ENCODE assay signal across 25 mouse cellular contexts in the genomic region with DNA sequence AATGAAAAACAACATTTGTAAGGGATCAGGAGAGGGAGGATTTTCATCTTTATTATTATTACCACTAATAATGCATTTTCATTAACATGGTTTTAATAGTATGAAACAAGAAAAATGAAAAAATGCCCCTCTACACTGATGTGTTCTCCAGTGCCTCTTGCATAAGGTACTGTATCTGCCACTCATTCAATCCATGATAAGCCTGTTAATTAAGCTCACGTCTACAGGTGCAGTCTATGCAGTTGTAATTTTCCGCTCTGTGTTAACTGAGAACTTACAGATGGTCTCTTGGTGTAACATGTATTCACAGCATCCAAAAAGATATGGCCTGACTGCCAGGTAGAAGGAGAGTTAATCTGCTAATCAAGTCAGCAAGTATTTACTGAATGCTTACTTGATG. TPM values are rescaled to one million over a fixed set of nuclear protein-coding genes. Genes with fewer than 3 reads are reported as not detected.
DNase-seq lines count a peak whose midpoint lies in the region; ATAC-seq and TF ChIP-seq lines count a peak whose summit lies in the region.
"Had no signal": no experiment of that assay in that cellular context is flagged by ENCODE, and none has a peak within 500 bp of the region (broad histone marks: within the 10 kb centered on the region; RNA-seq: fewer than 3 reads in every experiment).

No protein-coding gene starts in this region.

- no peaks in the 10 kb centered on the region for H3K27me3 ChIP-seq in hindbrain, embryonic 13.5 days
- no peaks in the 10 kb centered on the region for H3K27me3 ChIP-seq in hindbrain, embryonic 11.5 days (ENCODE audit: control insufficient read depth, insufficient read depth, low read length)
- H3K27me3 ChIP-seq in neural tube, embryonic 14.5 days (ENCODE audit: control insufficient read depth, insufficient read depth, low read length), result no peaks in the 10 kb centered on the region
- no peaks in the 10 kb centered on the region for H3K27me3 ChIP-seq in hindbrain, postnatal 0 days (ENCODE audit: insufficient read depth, low read length)
- H3K27me3 ChIP-seq: forebrain, embryonic 15.5 days; heart, embryonic 13.5 days had no signal

- no peak for DNase-seq in hindbrain, embryonic 11.5 days (ENCODE audit: low spot score)
- no peak for DNase-seq in neural tube, embryonic 10.5 days (ENCODE audit: extremely low spot score, low spot score)
- DNase-seq in hindbrain, postnatal 0 days (ENCODE audit: low spot score), result peak; percentile 17
- no peak for DNase-seq in lung, adult 18-20 months
- DNase-seq: adrenal gland, postnatal 25 days; cerebellum, adult 18-20 months; cerebellum, postnatal 10 days; heart, adult 2 months; heart, postnatal 10 days; kidney, adult 8-10 months; kidney, postnatal 10 days; lung, postnatal 36 days; thymus, adult 2 months; thymus, postnatal 36 days had no signal

- no peak overlapping the region for H3K4me2 ChIP-seq in hindbrain, embryonic 13.5 days
- no peak overlapping the region for H3K4me2 ChIP-seq in hindbrain, embryonic 11.5 days (replicated peaks; ENCODE audit: low read depth, low read length)
- H3K4me2 ChIP-seq in neural tube, embryonic 14.5 days (ENCODE audit: low read depth, low read length), result no peak overlapping the region
- H3K4me2 ChIP-seq in hindbrain, postnatal 0 days (ENCODE audit: low read depth, low read length), result no peak overlapping the region
- H3K4me2 ChIP-seq: forebrain, embryonic 15.5 days; heart, embryonic 13.5 days; limb, embryonic 13.5 days; liver, embryonic 11.5 days had no signal

- no peak overlapping the region for H3K9ac ChIP-seq in hindbrain, embryonic 13.5 days
- H3K9ac ChIP-seq in hindbrain, embryonic 11.5 days (ENCODE audit: low read depth, low read length), result no peak overlapping the region
- H3K9ac ChIP-seq in neural tube, embryonic 14.5 days (replicated peaks; ENCODE audit: low read depth, low read length), result no peak overlapping the region
- H3K9ac ChIP-seq in hindbrain, postnatal 0 days (replicated peaks; ENCODE audit: low read length), result no peak overlapping the region
- H3K9ac ChIP-seq: forebrain, embryonic 15.5 days; heart, embryonic 13.5 days; limb, embryonic 13.5 days had no signal

- peak overlapping the region; percentile 71 for H3K27ac ChIP-seq in hindbrain, embryonic 13.5 days
- no peak overlapping the region for H3K27ac ChIP-seq in hindbrain, embryonic 11.5 days (ENCODE audit: low read depth, low read length)
- H3K27ac ChIP-seq in neural tube, embryonic 14.5 days (ENCODE audit: low read depth, low read length), result no peak overlapping the region
- H3K27ac ChIP-seq in hindbrain, postnatal 0 days, result no peak overlapping the region
- H3K27ac ChIP-seq: heart, adult 2 months; heart, embryonic 13.5 days; limb, embryonic 13.5 days had no signal

- H3K36me3 ChIP-seq in hindbrain, embryonic 13.5 days, result no peaks in the 10 kb centered on the region
- H3K36me3 ChIP-seq in hindbrain, embryonic 11.5 days (ENCODE audit: control insufficient read depth, insufficient read depth, low read length), result no peaks in the 10 kb centered on the region
- no peaks in the 10 kb centered on the region for H3K36me3 ChIP-seq in neural tube, embryonic 14.5 days (ENCODE audit: control insufficient read depth, insufficient read depth, low read length)
- no peaks in the 10 kb centered on the region for H3K36me3 ChIP-seq in hindbrain, postnatal 0 days (ENCODE audit: insufficient read depth, low read length)
- H3K36me3 ChIP-seq: forebrain, embryonic 15.5 days; heart, embryonic 13.5 days; limb, embryonic 13.5 days had no signal

- H3K9me3 ChIP-seq in hindbrain, embryonic 13.5 days, result no peaks in the 10 kb centered on the region
- no peaks in the 10 kb centered on the region for H3K9me3 ChIP-seq in hindbrain, embryonic 11.5 days (ENCODE audit: control insufficient read depth, low read length)
- H3K9me3 ChIP-seq in neural tube, embryonic 14.5 days (ENCODE audit: control insufficient read depth, low read length), result no peaks in the 10 kb centered on the region
- no peaks in the 10 kb centered on the region for H3K9me3 ChIP-seq in hindbrain, postnatal 0 days (ENCODE audit: low read length)
- H3K9me3 ChIP-seq: forebrain, embryonic 15.5 days; heart, embryonic 13.5 days; limb, embryonic 13.5 days had no signal

- no peak overlapping the region for H3K4me3 ChIP-seq in hindbrain, embryonic 13.5 days
- no peak overlapping the region for H3K4me3 ChIP-seq in hindbrain, embryonic 11.5 days (ENCODE audit: low read depth, low read length)
- no peak overlapping the region for H3K4me3 ChIP-seq in neural tube, embryonic 14.5 days (ENCODE audit: low read depth, low read length)
- no peak overlapping the region for H3K4me3 ChIP-seq in hindbrain, postnatal 0 days (ENCODE audit: low read length)
- H3K4me3 ChIP-seq: forebrain, embryonic 15.5 days; heart, adult 2 months; heart, embryonic 13.5 days; limb, embryonic 13.5 days had no signal

- no peak for TF ChIP-seq CTCF in hindbrain, postnatal 0 days (IDR thresholded peaks at IDR 0.05; ENCODE audit: low read depth)

- H3K4me1 ChIP-seq in hindbrain, embryonic 13.5 days (replicated peaks), result peaks cover 10% of the 10 kb centered on the region
- no peaks in the 10 kb centered on the region for H3K4me1 ChIP-seq in hindbrain, embryonic 11.5 days (replicated peaks; ENCODE audit: control insufficient read depth, insufficient read depth, low read length)
- H3K4me1 ChIP-seq in neural tube, embryonic 14.5 days (ENCODE audit: control insufficient read depth, insufficient read depth, low read length), result 0 out of 2 replicates have a peak, but pooled peaks cover 3% of the 10 kb centered on the region
- H3K4me1 ChIP-seq in hindbrain, postnatal 0 days (ENCODE audit: insufficient read depth, low read length), result no peaks in the 10 kb centered on the region
- H3K4me1 ChIP-seq: heart, embryonic 13.5 days had no signal

- ATAC-seq in hindbrain, embryonic 13.5 days (ENCODE audit: low FRiP score), result peak; percentile 79
- ATAC-seq in hindbrain, embryonic 11.5 days (ENCODE audit: low FRiP score), result no peak
- ATAC-seq in neural tube, embryonic 14.5 days (ENCODE audit: low read depth), result peak; percentile 54; the same call in 1 of the 2 replicates
- 0 out of 2 replicates have a peak, but pooled peaks have one; percentile 55 for ATAC-seq in hindbrain, postnatal 0 days
- ATAC-seq in inflammation-experienced regulatory T-cells, adult 6 months, result no peak
- ATAC-seq: CD4-positive, CD25-positive, alpha-beta regulatory T cell, adult 4 months; intestine, embryonic 16.5 days had no signal

- WGBS in hindbrain, embryonic 13.5 days, result 69% methylated on average over 2 of the region's 2 CpGs
- WGBS in hindbrain, embryonic 11.5 days, result 91% methylated on average over 2 of the region's 2 CpGs
- 57% methylated on average over 2 of the region's 2 CpGs for WGBS in neural tube, embryonic 14.5 days
- 69% methylated on average over 2 of the region's 2 CpGs for WGBS in hindbrain, postnatal 0 days

RNA-seq across cellular contexts. Expression of a gene that starts 22.3 kb away (rescaled TPM):
- 0.75 and 0.81 TPM in 2 replicates for polyA plus RNA-seq in hindbrain, embryonic 13.5 days (2015; fragmentation: Nextera tagmentation; extraction: Ambion mirVana)
- 0.49 and 0.77 TPM in 2 replicates for polyA plus RNA-seq in hindbrain, embryonic 11.5 days (2014; fragmentation: Nextera tagmentation; extraction: Ambion mirVana)
- 0.91 and 1.1 TPM in 2 replicates for polyA plus RNA-seq in neural tube, embryonic 14.5 days (2014; fragmentation: Nextera tagmentation; extraction: Ambion mirVana)
- 0.68 and 1.2 TPM in 2 replicates for total RNA-seq in hindbrain, postnatal 0 days (2014; rRNA removed)
- polyA plus RNA-seq in hindbrain, postnatal 0 days (2015; fragmentation: Nextera tagmentation; extraction: Ambion mirVana), result 1.2 and 1.5 TPM in 2 replicates
- polyA plus RNA-seq in inflammation-experienced regulatory T-cells, adult 6 months (2017; shearing (Covaris generic)), result not detected
- total RNA-seq: adrenal gland, postnatal 25 days; gastrocnemius, adult 8-10 months; heart, adult 2 months; monocyte, adult 5-6 weeks had no signal
- polyA plus RNA-seq: CD4-positive, CD25-positive, alpha-beta regulatory T cell, adult 4 months; heart, adult 2 months had no signal

Comparison
In these comparisons a context has a peak if more than half of its experiments do, and no peak if none do; other contexts are left out.
1. ATAC-seq: peak in hindbrain, embryonic 13.5 days (single experiment), neural tube, embryonic 14.5 days (single experiment) and hindbrain, postnatal 0 days (single experiment); none in hindbrain, embryonic 11.5 days (single experiment) and inflammation-experienced regulatory T-cells, adult 6 months (single experiment).